Mouse (Mus musculus) stomach, embryonic 14.5 days (tissue): ENCODE measurements at regions not wholly inside any gene's neighbourhood (a gene's known extent, or its start where the extent isn't known, plus 50 kb on each side); places are given as distances from the start of the nearest gene placed in this dataset.

Experiments used
- ATAC-seq: fragments of 200-750 bp; cut with Nextera tagmentation; 2 replicates; pipeline ENCODE4 v1.8.0; 2017; ENCODE audit warnings: low read depth, moderate TSS enrichment; ENCODE audit not compliant: insufficient number of reproducible peaks, insufficient read depth, low FRiP score
- H3K27ac ChIP-seq: fragments of 300-500 bp; sonication (generic); 2 replicates; pipeline ENCODE4 v1.5.1; 2014; ENCODE audit warnings: mild to moderate bottlenecking, low read length, moderate library complexity, mixed read lengths
- H3K27me3 ChIP-seq: fragments of 300-500 bp; sonication (generic); 2 replicates; pipeline ENCODE4 v1.6.1; 2014; ENCODE audit warnings: low read length, control low read depth, mixed read lengths; ENCODE audit not compliant: control insufficient read depth, insufficient read depth
- H3K36me3 ChIP-seq: fragments of 300-500 bp; sonication (generic); 2 replicates; pipeline ENCODE4 v1.6.1; 2014; ENCODE audit warnings: mild to moderate bottlenecking, control low read depth, low read length, moderate library complexity, mixed read lengths; ENCODE audit not compliant: control insufficient read depth, insufficient read depth
- H3K4me1 ChIP-seq: fragments of 300-500 bp; sonication (generic); 2 replicates; pipeline ENCODE4 v1.6.1; 2014; ENCODE audit warnings: low read length, control low read depth, mixed read lengths; ENCODE audit not compliant: control insufficient read depth, insufficient read depth
- H3K4me2 ChIP-seq: fragments of 300-500 bp; sonication (generic); replicated peaks from 2 replicates; pipeline ENCODE4 v1.6.1; 2014; ENCODE audit warnings: low read depth, low read length, control low read depth
- H3K4me3 ChIP-seq: fragments of 300-500 bp; sonication (generic); 2 replicates; pipeline ENCODE4 v1.5.1; 2014; ENCODE audit warnings: low read depth, low read length, control low read depth
- H3K9ac ChIP-seq: fragments of 300-500 bp; sonication (generic); replicated peaks from 2 replicates; pipeline ENCODE4 v1.6.1; 2014; ENCODE audit warnings: low read depth, mild to moderate bottlenecking, control low read depth, low read length, moderate library complexity, mixed read lengths
- H3K9me3 ChIP-seq: fragments of 300-500 bp; sonication (generic); 2 replicates; pipeline ENCODE4 v1.6.1; 2016; ENCODE audit warnings: low read depth, low read length, control low read depth; ENCODE audit not compliant: control insufficient read depth
- WGBS: fragments of 180-500 bp; shearing (Covaris S2); extraction: QIAGEN DNeasy Blood & Tissue Kit; methylation state at CpG from one replicate; pipeline ENCODE4 v1.1.7; 2014; 5-methylcytosine and 5-hydroxymethylcytosine counted together

DNA sequence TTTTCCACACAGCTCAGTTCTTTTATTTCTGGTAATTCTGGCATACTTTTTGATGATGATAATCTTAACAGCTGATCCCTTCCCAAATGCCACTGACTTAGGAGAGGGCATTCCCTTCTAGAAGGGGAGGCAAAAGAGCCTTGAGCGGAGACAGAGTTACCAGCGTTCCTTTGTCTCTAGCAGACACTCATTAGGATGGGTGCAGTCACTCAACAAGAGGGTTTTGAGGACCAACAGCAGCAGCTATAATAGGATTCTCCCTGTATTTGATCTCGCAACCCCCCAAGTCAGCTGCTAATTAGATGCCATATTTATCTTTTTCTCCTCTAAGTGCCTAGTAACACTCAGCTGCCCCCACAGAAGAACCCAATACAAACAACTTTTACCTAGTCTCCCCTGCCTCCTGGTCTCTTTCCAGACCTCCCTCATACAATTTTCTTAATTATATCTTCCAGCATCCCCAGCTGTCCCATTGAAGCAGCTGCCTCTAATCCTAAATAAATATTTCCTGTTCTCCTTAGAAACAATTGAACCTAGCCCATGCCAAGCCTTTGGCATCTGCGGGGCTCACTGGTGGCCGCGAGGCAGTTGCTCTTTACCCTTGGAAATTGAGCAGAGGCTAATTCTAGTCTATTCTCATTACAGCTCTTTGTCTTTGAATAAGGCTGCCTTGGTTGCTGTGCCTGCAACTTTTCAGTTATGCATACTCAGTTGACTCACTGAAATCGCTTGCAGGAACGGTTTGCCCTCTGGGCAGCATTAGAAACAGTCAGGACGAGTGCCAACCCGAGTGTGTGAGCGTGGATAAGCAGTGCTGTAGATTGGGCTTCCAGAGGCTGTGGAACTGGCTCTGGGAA is 286.6 kb downstream of the Slc30a10 start:
- H3K4me3 ChIP-seq: no peak overlapping the region
- H3K27ac ChIP-seq: no peak overlapping the region
- no peaks in the 10 kb centered on the region for H3K36me3 ChIP-seq
- no peak overlapping the region for H3K9ac ChIP-seq
- ATAC-seq: no peak
- no peaks in the 10 kb centered on the region for H3K9me3 ChIP-seq
- H3K4me2 ChIP-seq: no peak overlapping the region
- no peaks in the 10 kb centered on the region for H3K27me3 ChIP-seq
- 55% methylated on average over 11 of the region's 11 CpGs for WGBS
- H3K4me1 ChIP-seq: no peaks in the 10 kb centered on the region

DNA sequence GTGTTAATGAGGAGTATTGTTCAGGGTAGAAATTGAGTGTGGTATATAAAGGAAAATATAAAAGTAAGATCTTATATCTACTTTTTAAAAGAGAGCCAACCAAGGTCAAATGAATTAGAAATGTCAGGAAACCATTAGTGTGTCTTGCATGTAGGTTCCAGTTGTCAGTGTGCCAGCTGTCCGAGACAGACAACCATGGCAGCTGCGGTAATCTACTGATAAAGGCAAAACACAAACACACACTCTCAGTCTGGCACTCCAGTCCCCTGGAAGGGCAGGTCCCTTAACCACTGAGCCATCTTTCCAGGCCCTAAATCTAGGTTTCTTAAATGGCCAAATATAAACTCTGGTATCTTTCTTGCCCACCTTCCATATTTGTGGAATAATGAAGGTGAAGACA is 294.6 kb downstream of the Slc30a10 start:
- Histone ChIP-seq H3K4me2 (no peak overlapping the region), H3K9ac (no peak overlapping the region), H3K4me3 (no peak overlapping the region), H3K27me3 (no peaks in the 10 kb centered on the region), H3K4me1 (no peaks in the 10 kb centered on the region), H3K27ac (no peak overlapping the region), H3K36me3 (no peaks in the 10 kb centered on the region), H3K9me3 (no peaks in the 10 kb centered on the region)
- ATAC-seq: no peak
- WGBS: 54% methylated on average over 2 of the region's 2 CpGs

DNA sequence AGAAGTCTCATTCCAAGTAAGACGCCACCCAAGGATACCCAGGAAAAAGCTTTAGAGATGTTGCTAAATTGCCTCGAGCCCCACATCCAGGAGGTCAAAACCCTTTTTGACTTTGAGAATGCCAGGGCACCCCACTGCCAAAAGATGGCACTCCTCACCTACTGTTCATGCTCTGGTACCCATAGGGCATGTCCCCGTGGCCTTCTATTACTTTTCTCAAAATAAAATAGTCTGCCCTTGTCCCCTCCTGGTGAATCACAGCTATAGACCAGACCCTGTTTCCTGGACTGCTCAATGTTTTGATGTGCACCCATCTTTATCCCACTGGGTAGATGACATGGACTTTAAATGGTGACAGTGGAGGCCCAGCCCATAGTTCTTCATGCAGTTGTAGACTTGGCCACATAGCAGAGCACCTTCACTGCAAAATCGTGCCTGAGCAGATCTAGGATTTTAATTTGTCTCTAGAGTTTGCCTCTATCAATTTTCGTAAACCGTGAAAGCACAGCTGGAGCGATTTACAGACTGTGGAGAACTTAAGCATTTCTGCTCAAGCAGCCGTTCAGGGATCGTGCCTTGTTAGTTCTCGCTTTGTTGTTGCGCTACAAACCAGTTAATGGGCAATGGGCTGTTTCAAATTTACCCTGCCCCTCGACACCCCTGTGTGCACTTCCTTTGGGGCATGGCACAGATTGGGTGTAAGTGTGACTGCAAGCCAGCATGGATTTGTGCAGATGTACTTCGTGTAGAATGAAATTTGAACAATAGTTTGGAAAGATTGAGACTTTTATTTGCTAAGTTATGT is 300.0 kb downstream of the Slc30a10 start:
- Histone ChIP-seq H3K36me3 (no peaks in the 10 kb centered on the region), H3K4me3 (no peak overlapping the region), H3K27me3 (no peaks in the 10 kb centered on the region), H3K27ac (no peak overlapping the region), H3K9me3 (no peaks in the 10 kb centered on the region), H3K4me1 (no peaks in the 10 kb centered on the region), H3K4me2 (no peak overlapping the region), H3K9ac (no peak overlapping the region)
- 72% methylated on average over 13 of the region's 13 CpGs for WGBS
- ATAC-seq: no peak

DNA sequence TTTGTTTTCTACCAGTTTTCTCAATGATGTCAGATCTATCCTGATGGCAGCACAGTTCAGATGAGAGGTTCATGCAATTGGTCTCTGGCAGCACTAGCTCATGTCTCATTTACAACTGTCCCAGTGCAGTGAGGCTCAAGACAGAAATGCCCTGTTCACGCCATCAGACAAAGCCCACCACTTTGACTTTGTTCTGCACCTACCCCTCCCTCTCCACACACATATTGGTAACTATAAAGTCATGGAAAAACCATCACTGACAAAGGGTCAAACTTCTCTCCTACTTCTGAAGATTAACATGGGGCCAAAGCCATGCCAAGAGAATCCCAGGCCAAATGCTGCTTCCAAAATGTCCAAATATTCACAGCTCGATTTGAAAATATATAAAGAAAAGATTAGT is 302.7 kb downstream of the Slc30a10 start:
- Histone ChIP-seq H3K9me3 (no peaks in the 10 kb centered on the region), H3K4me2 (no peak overlapping the region), H3K4me1 (no peaks in the 10 kb centered on the region), H3K9ac (no peak overlapping the region), H3K4me3 (no peak overlapping the region), H3K27ac (no peak overlapping the region), H3K27me3 (no peaks in the 10 kb centered on the region), H3K36me3 (no peaks in the 10 kb centered on the region)
- no peak for ATAC-seq
- 71% methylated on average over 2 of the region's 2 CpGs for WGBS

DNA sequence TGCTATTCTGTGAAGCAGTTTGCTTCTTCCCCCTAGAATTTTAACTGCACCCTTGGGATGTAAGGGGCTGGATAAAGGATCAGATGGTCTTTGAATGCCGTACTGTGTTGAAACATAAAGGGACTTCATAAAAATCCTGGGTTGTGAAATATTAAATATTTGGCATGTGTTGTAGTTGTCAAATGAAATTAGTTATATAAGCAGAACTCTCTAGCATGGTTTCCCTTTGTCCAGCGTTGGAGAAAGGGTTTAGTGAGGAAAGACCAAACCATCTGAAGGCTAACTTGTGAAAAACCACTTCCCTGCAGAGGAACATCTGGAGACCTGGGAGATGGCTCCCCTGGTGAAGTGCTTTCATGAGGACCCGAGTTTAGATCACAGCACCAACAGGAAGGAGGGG is 319.6 kb downstream of the Slc30a10 start:
- H3K4me3 ChIP-seq: no peak overlapping the region
- H3K27me3 ChIP-seq: no peaks in the 10 kb centered on the region
- no peak overlapping the region for H3K9ac ChIP-seq
- 34% methylated on average over 3 of the region's 3 CpGs for WGBS
- H3K4me2 ChIP-seq: no peak overlapping the region
- no peaks in the 10 kb centered on the region for H3K36me3 ChIP-seq
- ATAC-seq: no peak
- no peaks in the 10 kb centered on the region for H3K9me3 ChIP-seq
- H3K27ac ChIP-seq: no peak overlapping the region
- no peaks in the 10 kb centered on the region for H3K4me1 ChIP-seq

DNA sequence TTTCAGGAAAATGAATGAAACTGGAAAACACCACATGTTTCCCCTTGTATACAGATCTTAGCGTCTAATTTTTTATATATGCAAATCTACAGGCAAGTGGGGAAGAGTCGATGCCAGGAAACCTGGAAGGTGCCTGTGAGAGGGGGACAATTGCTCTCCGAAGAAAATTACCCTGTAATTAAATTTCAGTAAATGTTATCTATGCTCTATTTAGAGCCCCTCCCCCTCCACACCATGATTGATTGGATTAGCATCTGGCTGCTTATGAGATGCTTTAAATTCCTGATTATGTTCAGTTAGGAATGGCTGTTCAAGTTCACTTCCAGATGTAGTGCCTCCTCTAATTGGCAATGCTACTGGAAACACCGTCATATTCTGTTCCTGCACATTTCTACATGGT is 325.0 kb downstream of the Slc30a10 start:
- Histone ChIP-seq H3K27me3 (no peaks in the 10 kb centered on the region), H3K36me3 (no peaks in the 10 kb centered on the region), H3K4me1 (no peaks in the 10 kb centered on the region), H3K4me2 (no peak overlapping the region), H3K9ac (no peak overlapping the region), H3K27ac (no peak overlapping the region), H3K9me3 (no peaks in the 10 kb centered on the region), H3K4me3 (no peak overlapping the region)
- no peak for ATAC-seq
- 69% methylated on average over 4 of the region's 4 CpGs for WGBS

DNA sequence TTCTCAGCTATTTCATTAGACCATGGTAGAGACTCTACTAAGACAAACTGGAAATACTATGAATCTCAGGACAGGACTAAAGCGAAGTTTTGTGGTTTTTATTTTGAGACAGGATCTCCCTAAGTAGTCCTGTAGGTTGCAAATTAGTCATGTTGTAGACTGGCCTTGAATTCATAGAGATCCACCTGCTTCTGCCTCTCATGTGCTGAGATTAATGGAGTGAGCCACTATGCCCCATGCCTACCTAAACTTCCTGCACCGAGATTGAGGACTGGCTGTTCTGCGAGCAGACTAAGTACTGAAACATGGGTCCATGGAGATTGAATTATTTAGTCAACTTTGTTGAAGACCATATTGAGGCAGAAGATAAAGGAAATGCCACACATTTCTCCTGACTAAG is 315.0 kb downstream of the Lyplal1 start:
- no peaks in the 10 kb centered on the region for H3K36me3 ChIP-seq
- WGBS: 96% methylated on average over 3 of the region's 3 CpGs

DNA sequence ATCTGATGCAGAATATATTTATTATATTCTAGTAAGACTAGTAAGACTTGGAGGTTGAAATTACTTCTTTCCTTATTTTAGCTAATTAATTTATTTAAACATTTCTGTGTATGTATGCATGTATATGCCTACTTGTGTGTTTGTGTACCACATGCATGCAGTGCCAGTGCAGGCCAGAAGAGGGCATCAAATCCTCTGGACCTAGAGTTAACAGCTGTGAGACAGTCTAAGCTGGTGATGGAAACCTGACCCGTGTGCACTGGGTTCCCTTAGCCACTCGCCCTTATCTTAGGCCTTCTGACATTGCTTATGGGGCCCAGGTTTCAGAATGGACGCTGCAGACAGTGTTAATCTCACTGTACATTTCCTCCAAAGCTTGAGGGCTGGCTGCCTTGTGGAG is 302.2 kb downstream of the Lyplal1 start:
- ATAC-seq: no peak
- Histone ChIP-seq H3K4me2 (no peak overlapping the region), H3K9ac (no peak overlapping the region), H3K27ac (no peak overlapping the region), H3K36me3 (no peaks in the 10 kb centered on the region), H3K9me3 (no peaks in the 10 kb centered on the region), H3K4me1 (no peaks in the 10 kb centered on the region), H3K4me3 (no peak overlapping the region), H3K27me3 (no peaks in the 10 kb centered on the region)
- 82% methylated on average over 3 of the region's 3 CpGs for WGBS

More for the DNA sequence above, 315.0 kb downstream of the Lyplal1 start:
- Histone ChIP-seq H3K4me2 (no peak overlapping the region), H3K27ac (no peak overlapping the region), H3K27me3 (no peaks in the 10 kb centered on the region), H3K4me3 (no peak overlapping the region), H3K4me1 (no peaks in the 10 kb centered on the region), H3K9me3 (no peaks in the 10 kb centered on the region), H3K9ac (no peak overlapping the region)
- ATAC-seq: no peak
